Mouse (Mus musculus) skeletal muscle tissue, adult 2 months (tissue): ENCODE measurements at regions not wholly inside any gene's neighbourhood (a gene's known extent, or its start where the extent isn't known, plus 50 kb on each side); places are given as distances from the start of the nearest gene placed in this dataset.

Source experiments
- DNase-seq: peaks from one replicate; pipeline ENCODE4 v3.0.0-alpha.2; 2012; ENCODE audit warnings: low read depth, low spot score

DNA sequence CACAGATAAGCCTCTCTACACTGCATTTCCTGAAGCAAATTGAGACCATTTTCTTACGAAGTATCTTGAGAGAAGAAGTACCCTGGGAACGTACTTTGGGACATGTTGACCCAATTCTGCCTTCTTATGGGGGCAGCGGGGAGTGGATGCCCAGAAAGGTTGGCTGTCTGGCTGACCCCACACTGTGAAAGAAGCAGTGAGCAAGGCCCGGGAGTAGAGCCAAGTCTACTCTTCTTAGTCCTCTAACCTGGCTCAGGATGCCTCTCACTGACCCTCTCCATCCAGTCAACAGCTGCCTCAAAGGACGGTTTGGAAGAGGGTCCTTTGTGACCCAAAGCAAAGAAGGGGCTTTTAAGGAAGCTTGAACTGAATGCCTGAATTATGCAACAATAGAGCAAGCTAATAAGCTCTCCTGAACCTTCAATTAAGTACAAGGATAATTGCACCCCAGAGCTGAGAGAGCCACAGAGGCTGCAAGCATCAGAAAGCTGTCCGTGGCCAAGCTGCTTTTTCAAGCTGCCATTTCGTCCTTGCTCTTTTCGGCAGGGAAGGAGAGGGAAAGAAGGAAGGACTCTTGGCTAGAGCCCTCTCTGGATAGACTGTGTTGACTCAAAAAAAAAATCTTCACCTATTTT lies 70.3 kb downstream of the Pctp start:
- DNase-seq, result no peak

DNA sequence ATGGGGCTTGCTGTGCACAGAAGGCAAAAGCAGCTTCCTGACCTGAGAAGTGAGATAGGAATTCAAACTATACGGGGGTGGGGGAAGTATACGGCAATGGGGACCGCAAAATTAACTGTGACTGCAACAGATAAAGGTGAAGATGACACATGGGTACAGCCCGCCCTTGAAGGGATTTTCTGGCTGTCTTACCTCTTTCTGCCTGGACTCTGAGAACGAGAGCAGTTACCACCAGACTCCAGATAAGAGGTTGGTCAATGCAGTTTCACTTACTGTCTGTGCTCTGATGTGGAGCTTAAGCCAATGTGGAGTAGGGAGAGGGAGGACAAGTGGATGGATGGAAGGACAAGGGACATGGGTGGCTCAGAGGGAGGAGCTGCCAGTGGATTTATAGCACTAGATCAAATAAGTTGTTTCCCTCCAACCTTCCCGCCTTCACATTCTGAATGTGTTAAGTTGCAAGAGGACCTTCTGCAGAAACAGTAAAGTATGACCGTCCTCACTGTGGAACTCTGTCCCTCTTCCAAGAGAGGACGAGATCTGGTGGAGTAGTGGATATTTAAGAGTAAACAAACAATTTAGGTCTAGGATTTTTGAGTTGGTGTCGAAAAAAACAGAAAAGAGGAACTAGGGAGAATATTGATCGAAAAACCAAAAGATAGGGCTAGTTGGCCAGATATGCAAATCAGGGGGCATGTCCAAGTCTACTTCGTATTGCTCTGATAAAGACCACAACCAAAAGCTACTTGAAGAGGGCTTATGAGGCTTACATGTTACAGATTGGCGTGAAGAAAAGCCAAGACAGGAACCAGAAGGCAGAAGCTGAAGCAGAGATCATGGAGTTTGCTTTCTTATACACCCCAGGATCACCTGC lies 73.3 kb downstream of the Pctp start:
- DNase-seq, result no peak

DNA sequence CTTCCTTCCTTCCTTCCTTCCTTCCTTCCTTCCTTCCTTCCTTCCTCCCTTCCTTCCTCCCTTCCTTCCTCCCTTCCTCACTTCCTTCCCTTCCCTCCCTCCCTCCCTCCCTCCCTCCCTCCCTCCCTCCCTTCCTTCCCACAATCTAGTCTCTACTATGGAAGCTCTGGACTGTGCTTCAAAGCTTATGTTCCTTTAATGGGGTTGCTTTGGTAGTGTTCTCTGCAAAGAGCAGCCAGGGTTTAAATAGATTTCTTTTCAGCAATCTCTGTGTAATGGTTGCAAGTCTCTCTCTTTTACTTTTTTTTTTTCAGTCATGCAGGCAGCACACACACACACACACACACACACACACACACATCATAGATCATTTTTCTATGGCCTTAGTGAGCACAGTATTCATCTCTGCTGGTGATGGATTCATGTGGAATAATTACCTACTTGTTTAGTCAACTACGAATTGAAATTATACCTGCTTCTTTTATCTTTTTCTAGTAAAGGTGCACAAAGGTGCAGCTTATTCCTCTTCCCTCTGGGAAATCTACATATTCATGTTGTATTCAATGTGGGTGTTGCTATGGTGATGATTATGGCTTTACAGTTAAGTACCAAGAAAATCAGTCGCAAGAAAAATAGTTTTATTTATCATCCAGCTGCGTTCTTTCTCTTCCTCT lies 75.1 kb downstream of the Pctp start:
- no peak for DNase-seq

DNA sequence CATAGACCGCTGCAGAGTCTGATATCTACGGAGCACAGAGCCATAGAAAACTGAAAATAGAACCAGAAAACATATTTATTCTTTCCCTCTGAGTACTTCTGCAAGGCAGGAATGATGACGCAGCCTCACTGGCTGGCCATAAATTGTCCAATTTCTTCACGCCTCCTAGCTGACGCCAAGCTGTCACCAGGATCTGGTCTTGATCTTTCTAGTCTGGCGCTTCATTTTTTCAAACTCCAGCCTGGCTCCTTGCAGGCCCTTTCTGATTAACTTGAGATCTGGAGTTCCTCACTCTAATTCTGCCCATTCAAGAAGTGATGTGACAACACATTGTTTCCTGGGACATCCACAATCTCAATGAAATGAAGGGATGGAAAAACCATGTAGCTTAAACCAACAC lies 80.1 kb downstream of the Pctp start:
- no peak for DNase-seq

DNA sequence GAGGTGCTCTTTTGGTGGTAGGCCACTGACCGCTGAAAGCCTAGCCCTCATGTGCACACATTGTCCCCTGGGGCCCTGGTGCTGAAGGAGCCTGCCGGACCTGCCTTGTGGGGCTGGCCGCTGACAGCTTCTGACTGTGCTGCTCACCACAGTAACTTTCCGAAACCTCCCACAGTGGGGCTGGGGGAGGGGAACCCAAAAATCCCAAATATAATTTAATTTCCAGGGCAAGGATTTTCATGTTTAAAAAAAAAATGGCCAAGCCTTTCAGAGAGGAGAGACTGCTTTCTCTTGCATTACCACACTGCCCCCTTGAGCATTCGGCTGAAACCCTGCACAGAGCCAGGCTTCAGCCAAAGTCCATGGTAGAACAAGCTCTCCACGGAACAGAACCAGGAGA lies 81.5 kb downstream of the Pctp start:
- DNase-seq, result no peak

DNA sequence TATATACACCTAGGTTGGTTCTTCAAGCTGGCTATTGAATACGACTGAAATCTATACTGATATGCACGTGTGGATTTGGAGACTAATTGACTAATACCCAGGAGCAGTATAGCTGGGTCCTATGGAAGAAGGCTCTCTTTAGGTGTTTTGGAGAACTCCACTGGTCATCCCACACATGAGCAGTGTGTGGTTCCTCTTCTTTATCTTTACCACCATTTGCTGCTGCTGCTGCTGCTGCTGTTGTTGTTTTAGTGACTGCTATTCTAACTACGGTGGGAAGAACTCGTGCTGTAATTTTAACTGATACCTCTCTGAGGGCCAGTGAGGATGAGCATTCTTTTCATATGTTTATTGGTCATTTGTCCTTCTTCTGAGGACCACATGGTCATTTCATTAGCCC lies 86.9 kb downstream of the Pctp start:
- DNase-seq, result no peak

DNA sequence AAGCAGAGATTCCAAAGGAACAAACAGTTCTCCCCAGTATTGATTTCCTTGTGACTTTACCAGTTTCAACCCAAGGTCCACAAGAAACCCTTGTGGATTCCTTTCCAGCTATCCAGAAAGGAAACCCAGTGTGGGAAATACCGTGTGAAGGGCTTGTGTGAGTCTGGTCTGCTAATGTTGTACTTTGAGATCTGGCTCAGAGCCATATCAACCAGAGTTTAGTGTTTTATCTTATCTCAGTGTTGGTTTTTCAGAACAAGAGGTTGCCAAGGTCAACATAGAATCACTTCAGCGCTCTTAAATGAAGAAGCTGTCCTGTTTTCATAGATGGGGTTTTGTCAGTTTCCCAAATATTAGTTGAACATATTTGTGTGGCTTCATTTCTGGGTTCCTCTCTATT lies 88.1 kb downstream of the Pctp start:
- DNase-seq, result no peak

DNA sequence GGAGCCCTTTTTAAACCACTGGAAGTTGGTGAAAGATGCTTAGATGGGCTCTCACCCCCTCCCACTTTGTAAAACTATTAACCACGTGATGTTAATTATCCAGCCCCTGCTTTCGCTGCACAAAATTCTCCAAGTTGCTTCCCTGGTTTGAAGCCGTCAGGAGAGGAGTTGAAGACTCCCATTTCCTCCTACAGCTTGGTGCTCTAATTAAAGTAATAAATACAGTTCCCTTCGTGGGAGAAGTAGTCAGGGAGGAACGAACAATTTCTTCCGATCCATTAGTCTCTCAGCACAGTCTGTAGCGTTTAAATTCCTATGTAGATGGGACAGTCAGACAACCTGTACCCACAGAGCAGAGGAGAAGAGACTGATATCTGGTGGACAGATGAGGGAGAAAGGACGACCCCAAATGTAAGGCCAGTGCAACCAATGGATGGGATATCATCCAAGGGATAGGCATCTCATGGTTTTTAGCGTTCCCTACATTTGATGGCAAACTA lies 101.4 kb downstream of the Pctp start:
- DNase-seq, result no peak

DNA sequence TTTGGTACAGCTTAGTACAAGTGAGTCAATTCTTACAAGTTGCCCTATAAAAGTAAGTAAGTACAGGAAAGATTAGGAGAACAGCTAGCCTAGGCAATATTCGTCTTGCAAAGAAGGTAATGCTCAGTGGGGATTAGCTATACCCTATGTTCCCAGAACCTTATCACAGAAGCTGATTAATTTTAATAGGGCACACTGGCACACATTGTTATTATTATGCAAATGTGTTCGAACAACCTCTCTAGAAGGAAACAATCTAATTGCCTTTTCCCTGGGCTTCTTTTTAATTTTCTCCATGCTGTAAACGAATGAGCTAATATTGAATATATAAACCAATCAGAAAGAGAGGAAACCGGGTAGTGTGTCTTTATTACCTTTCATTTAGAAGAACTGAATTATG lies 104.2 kb downstream of the Pctp start:
- no peak for DNase-seq

DNA sequence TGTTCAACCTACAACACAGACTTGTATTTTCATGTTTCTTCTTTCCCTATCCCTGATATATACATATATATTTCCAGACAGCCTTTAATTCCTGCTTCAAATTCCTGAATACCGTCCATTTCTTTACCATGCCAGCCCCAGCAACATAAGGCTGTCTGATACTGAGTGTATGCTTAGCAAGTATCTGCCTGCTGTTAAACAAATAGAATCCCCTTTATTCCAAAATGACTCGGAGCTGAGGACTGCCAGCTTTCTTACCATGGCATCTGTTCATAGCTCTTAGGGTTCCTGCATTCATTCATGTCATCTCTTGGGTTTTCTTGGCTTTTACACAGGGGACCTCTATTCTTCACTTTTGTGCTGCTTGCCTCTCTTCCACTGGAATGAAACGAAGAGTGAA lies 105.8 kb downstream of the Pctp start:
- no peak for DNase-seq

DNA sequence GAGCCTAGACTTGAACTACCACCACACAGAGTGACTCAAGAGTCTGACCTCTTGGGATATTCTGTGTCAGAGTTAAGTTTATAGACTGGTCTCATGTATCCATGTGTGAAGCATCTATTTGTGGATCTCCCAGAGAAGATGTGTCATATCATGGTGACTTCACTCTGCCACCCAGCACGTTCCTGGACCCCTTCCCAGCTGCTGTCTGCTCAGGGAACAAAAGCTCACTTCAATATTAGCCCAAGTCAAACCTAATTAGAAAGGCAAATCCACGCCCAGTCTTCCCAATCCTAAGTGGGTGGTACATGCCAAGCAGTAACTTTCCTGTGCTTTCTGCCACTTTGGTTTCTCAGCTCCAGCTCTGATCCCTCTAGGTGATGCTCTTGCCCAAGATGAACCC lies 94.1 kb upstream of the Ankfn1 start:
- no peak for DNase-seq

DNA sequence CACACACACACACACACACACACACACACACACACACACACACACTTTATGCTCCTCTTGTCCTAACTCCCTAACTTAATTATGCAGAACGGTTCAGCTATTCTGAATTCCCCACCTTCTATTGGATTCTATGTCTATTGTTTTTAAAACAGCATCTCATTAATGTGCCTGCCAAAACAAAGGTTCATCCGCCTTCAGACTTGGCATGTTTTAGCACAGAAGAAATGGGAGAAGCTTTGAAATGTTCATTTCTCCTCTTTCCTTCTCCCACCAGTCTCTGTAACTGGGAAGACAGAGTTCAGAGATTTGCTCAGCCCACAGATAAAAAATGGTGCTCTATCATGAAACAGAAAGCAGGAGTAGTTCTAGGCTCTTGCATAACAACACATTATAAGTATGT lies 90.1 kb upstream of the Ankfn1 start:
- no peak for DNase-seq

DNA sequence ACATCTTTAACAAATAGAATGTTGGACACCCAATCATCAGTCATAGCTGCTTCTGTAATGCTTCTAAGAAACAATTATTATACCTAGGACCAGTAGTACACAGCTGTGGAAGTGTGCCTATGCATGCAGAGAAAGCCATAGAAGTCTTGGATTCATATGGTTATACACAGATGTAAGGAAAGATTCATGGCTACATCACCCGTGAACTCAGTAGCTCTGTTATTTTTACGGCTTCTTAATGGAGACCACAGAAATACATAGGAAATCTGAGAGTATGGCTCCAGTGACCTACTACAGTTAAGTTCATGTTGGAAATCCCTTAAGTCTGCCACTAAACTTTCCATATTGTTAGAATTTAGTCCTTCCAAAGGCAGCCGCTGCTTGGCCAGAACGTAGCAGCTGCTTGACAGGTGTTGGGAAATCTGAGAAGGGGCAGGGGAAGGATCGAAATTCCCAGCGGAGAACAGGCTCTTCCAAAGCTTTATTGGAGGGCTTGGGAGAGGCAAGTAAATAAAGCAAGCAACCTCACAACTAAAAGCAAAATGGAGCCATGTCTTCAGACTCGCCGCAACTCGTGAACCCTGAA lies 78.8 kb upstream of the Ankfn1 start:
- peak; percentile 6 for DNase-seq

DNA sequence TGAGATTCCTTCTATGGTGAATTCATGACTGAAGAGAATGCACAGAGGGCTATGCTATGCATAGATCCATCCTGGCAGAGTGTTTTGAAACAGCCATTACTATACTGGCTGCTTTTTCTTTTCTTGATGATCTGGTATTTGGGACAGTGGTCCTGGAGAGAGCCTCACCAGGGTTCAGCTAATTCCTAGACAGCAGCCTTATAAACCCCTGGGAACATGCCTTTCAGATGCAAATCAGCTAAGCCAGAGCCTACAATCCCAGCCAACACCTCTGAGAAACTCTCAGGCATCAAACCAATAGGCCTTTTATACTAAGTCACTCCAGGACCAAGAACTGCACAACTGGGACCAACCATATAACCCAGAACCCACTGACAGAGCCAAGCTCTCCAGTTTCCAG lies 64.4 kb upstream of the Ankfn1 start:
- no peak for DNase-seq

DNA sequence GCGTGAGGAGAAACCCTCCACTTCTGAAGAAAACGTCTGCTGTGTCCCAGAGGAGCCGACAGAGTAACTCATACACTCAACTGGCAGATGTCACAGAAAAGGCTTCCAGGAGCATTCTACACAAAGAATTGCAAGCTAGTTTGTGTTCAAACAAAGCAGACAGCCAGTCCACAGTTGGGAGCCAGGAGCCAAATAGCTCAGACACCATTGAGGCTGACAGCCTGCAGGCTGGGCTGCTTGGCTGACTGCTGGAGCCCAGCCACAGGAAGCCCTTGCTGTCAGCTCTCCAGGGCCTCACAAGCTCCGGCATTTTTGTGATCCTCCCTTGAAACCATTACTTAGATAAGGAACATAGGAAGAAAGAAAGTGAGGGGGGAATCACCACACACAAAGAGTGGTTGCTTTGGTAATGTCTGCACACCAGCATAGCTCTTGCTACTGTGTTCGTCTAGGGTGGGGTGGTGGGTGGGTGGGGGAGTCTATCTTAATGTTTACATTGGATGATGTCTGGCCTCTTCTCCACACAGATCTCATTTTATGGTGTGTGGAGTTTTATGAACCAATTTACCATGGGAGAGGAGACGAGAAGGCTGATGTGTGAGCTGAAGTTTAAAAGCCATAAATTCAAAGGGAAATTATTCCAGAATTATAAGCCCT lies 62.3 kb upstream of the Ankfn1 start:
- no peak for DNase-seq

DNA sequence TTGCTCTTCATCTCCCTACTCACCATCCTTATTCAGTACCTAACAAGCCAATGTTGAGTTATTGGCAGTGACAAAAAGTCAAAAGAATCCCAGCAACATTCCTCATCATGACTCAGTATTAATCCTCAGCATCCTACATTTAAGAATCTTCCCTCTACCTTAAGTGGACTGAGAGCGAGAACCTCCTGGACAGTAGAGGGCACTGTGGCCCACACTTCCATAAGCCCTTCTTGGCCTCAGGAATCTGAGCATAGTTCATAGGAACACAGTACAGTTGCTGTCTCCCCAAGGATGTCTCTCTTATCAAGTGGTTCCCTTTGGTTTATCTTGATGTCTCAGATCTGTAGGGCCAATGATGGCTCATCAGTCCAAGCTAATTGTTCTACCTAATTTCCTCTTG lies 60.5 kb upstream of the Ankfn1 start:
- no peak for DNase-seq

DNA sequence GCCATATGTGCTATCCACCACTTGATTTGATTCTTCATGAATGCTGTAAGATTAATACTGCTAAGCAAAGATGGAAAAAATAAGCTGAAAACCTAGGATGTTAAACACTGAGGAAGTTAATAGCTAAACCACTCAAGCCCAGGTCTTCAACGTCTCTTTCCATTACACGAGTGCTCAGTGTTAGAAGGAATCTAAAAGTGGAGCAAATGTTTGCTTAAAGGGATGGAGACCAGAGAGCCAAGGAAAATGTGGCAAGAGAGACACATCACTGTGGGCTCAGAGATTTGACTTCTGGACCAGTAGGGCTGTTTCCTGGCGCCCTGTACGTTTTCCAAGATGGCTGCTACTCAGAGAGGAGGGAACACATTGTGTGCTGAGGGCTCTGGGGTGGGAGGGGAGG lies 59.4 kb upstream of the Ankfn1 start:
- DNase-seq, result no peak

DNA sequence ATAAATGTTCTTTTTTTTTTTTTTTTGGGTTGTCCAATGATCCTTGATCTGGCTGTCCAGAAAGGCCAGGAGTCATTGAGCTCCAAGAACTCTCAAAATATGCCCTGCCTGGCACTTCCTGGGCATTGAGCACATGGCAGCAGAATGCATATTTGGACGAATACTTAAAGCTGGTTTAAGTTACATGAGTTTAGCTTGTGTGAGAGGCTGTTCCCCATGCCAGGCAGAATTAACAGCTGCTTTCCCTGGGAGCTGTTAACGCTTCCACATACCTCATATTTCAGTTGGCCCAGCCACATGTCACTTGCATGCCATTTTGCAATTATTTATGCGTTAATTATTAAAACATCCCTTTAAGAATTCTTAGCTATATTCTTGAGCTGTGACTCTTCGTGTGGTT lies 56.6 kb upstream of the Ankfn1 start:
- DNase-seq, result no peak

DNA sequence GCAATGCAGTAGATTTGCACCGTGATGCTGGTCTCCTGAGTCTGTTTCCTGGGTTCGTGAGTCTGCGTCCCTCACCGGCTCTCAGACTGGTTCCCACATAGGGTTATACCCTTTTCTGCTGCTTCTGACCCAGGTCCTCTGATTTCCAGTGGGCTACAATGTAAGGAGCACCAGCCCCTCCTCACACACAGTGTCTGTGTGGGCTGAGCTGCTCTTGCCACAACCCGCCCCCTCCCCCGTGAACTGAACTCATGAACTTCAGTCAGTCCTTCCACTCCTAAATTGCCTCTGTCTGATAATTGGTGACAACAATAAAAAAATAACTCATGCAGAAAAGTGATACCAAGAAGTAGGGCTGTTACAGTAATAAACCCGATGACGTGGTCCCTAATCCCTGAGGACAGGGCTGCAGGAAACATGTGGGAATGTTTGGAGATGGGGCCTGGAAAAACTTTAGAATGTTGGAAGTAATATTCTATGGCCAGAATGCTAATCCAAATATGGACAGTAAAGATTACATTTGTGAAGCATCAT lies 54.2 kb upstream of the Ankfn1 start:
- DNase-seq, result no peak
